Mouse (Mus musculus) embryonic facial prominence, embryonic 11.5 days (tissue): ENCODE measurements at regions not wholly inside any gene's neighbourhood (a gene's known extent, or its start where the extent isn't known, plus 50 kb on each side); places are given as distances from the start of the nearest gene placed in this dataset.

ENCODE experiments used
- ATAC-seq: fragments of 200-750 bp; cut with Nextera tagmentation; replicated peaks from 2 replicates; pipeline ENCODE4 v1.8.0; 2017; ENCODE audit warnings: low read depth; ENCODE audit not compliant: insufficient number of reproducible peaks, low FRiP score, low TSS enrichment
- DNase-seq: peaks from one replicate; pipeline ENCODE4 v3.0.0-alpha.2; 2015; ENCODE audit warnings: low spot score
- H3K27ac ChIP-seq: fragments of 300-500 bp; sonication (generic); replicated peaks from 2 replicates; pipeline ENCODE4 v1.5.1; 2014; ENCODE audit warnings: mild to moderate bottlenecking, low read depth, low read length, control low read depth
- H3K27me3 ChIP-seq: fragments of 300-500 bp; sonication (generic); 2 replicates; pipeline ENCODE4 v1.6.1; 2014; ENCODE audit warnings: mild to moderate bottlenecking, low read length, moderate library complexity, mixed read lengths; ENCODE audit not compliant: control insufficient read depth, insufficient read depth
- H3K36me3 ChIP-seq: fragments of 300-500 bp; sonication (generic); replicated peaks from 2 replicates; pipeline ENCODE4 v1.6.1; 2014; ENCODE audit warnings: low read depth, mild to moderate bottlenecking, low read length, moderate library complexity, mixed read lengths; ENCODE audit not compliant: control insufficient read depth, insufficient read depth
- H3K4me1 ChIP-seq: fragments of 300-500 bp; sonication (generic); 2 replicates; pipeline ENCODE4 v1.6.1; 2014; ENCODE audit warnings: low read length, mixed read lengths; ENCODE audit not compliant: control insufficient read depth, insufficient read depth
- H3K4me2 ChIP-seq: fragments of 300-500 bp; sonication (generic); 2 replicates; pipeline ENCODE4 v1.6.1; 2014; ENCODE audit warnings: low read depth, mild to moderate bottlenecking, control low read depth, low read length, moderate library complexity
- H3K4me3 ChIP-seq: fragments of 300-500 bp; sonication (generic); 2 replicates; pipeline ENCODE4 v1.5.1; 2014; ENCODE audit warnings: low read depth, low read length, control low read depth
- H3K9ac ChIP-seq: fragments of 300-500 bp; sonication (generic); replicated peaks from 2 replicates; pipeline ENCODE4 v1.6.1; 2014; ENCODE audit warnings: mild to moderate bottlenecking, control low read depth, low read length
- H3K9me3 ChIP-seq: fragments of 300-500 bp; sonication (generic); replicated peaks from 2 replicates; pipeline ENCODE4 v1.6.1; 2016; ENCODE audit warnings: mild to moderate bottlenecking, low read length, inconsistent platforms, mixed read lengths; ENCODE audit not compliant: control insufficient read depth
- WGBS: fragments of 180-500 bp; shearing (Covaris S2); extraction: QIAGEN DNeasy Blood & Tissue Kit; methylation state at CpG from one replicate; pipeline ENCODE4 v1.1.7; 2014; 5-methylcytosine and 5-hydroxymethylcytosine counted together

DNA sequence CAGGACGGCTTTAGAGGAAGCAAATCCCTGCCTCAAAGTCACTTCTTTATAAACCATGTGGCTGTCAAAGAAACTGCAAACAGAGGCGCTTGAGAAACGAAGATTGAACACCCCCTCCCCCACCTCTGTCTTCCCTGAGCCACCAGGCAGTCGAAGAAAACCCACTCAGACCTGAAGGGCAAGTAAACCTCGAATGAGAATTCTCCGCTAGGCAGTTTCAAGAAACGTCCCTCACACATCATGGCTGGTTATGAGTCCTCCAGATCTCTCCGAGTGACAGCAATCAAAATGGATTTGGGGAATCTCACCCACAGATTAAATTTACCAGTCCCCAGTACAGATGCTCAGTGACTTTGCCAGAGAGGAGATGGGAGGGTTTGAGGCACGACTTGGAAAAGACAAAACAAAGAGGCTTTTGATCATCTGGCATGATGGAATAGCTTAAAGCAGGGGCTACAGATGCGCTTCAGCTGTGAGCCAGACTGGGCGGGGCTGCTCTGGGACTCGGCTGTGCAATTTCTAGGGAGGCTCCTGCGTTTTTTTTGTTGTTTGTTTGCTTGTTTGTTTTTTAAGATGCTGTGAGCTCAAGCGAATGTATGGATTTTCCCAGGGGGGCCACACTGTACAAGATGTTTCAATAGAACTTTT is 325.1 kb upstream of the Smim15 start:
- H3K27ac ChIP-seq: no peak overlapping the region
- no peaks in the 10 kb centered on the region for H3K27me3 ChIP-seq
- H3K4me2 ChIP-seq: no peak overlapping the region
- no peak overlapping the region for H3K4me3 ChIP-seq
- ATAC-seq (no peak), DNase-seq (peak; percentile 29)
- 26% methylated on average over 14 of the region's 14 CpGs for WGBS
- no peaks in the 10 kb centered on the region for H3K4me1 ChIP-seq
- no peaks in the 10 kb centered on the region for H3K9me3 ChIP-seq
- H3K36me3 ChIP-seq: no peaks in the 10 kb centered on the region
- H3K9ac ChIP-seq: no peak overlapping the region

DNA sequence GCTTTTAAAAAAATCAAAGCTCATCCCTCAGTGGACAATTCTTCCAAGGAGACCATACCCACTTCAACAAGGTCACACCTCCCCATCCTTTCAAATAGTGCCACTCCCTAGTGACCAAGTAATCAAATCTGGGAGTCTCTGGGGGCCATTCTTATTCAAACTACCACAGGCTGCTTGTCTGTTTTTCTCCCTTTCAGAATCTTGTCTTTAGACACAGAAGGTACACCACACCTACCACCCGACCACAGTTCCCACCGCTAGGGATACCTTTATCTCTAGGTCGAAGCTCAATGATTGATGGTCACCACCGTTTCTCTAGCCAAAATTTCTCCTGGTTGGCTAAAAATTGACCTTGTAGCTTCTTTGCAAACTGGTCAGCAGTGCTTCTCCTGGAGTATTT is 328.6 kb upstream of the Smim15 start:
- no peaks in the 10 kb centered on the region for H3K4me1 ChIP-seq
- H3K36me3 ChIP-seq: no peaks in the 10 kb centered on the region
- no peaks in the 10 kb centered on the region for H3K27me3 ChIP-seq
- no peak overlapping the region for H3K27ac ChIP-seq
- no peak overlapping the region for H3K9ac ChIP-seq
- H3K4me2 ChIP-seq: no peak overlapping the region
- 92% methylated on average over 4 of the region's 4 CpGs for WGBS
- H3K9me3 ChIP-seq: no peaks in the 10 kb centered on the region
- DNase-seq (no peak), ATAC-seq (no peak)
- no peak overlapping the region for H3K4me3 ChIP-seq

DNA sequence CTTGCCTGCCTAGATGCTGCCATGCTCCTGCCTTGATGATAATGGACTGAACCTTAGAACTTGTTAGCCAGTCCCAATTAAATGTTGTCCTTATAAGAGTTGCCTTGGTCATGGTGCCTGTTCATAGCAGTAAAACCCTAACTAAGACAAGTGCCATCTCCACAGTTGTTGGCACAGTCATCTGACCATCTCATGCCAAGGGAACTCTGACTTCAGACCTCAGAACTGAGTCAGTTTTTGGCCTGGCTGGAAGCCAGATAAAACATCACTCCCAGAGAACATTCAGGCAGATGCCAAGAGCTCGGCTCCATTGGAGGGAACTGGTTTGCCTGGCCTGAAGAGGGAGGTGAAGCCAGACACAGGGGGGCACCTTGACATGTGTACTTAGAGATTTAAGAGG is 330.2 kb upstream of the Smim15 start:
- H3K36me3 ChIP-seq: no peaks in the 10 kb centered on the region
- WGBS: 83% methylated on average over 1 of the region's 1 CpGs
- no peaks in the 10 kb centered on the region for H3K27me3 ChIP-seq
- no peak for DNase-seq
- no peaks in the 10 kb centered on the region for H3K9me3 ChIP-seq
- ATAC-seq: no peak
- H3K27ac ChIP-seq: no peak overlapping the region
- no peak overlapping the region for H3K4me2 ChIP-seq
- no peak overlapping the region for H3K9ac ChIP-seq
- no peaks in the 10 kb centered on the region for H3K4me1 ChIP-seq
- H3K4me3 ChIP-seq: no peak overlapping the region

DNA sequence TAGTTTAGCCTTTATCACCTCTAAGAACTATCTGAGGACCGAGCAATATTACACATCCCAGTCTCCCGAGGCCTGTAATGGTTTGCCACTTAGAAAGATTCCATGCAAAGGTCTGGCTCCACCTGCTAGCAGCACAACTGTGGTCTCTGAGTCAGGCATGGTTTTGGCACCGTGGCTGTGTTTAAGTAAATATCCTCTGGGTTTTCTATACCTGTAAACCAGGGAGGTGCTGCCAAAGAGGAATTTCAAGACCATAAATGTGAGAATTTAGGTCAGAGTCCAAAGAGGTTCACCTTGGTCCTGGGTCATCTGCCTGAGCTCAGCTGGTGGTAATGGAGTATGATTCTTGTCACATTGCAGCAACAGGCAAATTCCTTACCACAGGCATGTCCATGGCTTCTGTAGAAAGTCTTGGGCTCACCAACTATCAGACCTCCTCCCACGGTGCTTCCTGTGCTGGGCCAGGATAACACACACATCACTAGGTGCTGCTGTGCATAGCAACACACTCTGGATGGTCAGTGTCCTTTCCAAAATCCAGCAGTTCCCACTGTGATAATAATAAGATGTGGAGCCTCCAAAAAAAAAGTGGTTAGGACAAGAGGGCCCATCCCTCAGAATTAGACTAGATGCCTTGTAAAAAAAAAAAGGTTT is 332.8 kb upstream of the Smim15 start:
- no peak overlapping the region for H3K4me3 ChIP-seq
- ATAC-seq (no peak), DNase-seq (no peak)
- no peaks in the 10 kb centered on the region for H3K4me1 ChIP-seq
- H3K27me3 ChIP-seq: no peaks in the 10 kb centered on the region
- H3K4me2 ChIP-seq: no peak overlapping the region
- H3K9me3 ChIP-seq: no peaks in the 10 kb centered on the region
- 80% methylated on average over 4 of the region's 4 CpGs for WGBS
- no peak overlapping the region for H3K9ac ChIP-seq
- H3K27ac ChIP-seq: no peak overlapping the region
- H3K36me3 ChIP-seq: no peaks in the 10 kb centered on the region

DNA sequence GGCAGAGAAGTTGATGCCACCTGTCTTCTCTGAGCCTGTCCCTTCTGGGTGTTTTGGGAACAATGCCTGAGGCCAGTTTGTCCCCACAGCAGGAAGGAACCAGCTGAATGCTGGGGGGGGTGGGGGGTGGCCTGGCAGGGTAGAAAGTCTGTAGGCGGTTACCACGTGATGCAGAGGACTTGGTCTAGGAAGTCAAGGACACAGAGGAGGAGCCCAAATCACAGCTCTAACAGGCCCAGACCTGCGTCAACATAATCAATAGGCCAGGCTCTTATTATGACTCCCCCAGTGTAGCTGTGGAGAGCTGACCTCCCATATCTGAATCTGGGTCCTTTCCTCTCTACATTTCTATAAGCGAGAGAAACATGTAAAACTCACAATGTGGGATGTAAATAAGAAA is 333.9 kb upstream of the Smim15 start:
- ATAC-seq: no peak
- no peak overlapping the region for H3K27ac ChIP-seq

DNA sequence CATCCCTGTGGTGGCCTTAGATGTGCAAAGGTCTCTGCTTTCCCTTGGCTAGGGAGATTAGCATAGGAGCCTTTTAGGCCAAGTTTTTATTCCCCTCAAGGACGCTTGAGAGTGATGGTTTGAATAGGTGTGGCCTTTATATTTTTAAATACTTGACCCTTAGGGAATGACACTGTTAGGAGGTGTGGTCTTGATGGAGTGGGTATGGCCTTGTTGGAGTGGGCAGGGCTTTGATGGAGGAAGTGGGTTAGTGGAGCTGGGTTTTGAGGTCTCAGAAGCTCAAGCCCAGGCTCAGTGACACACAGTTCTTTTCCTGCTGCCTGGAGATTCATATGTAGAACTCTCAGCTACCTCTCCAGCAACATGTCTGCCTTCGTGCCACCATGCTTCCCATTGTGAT is 334.4 kb upstream of the Smim15 start:
- Histone ChIP-seq H3K9ac (no peak overlapping the region), H3K9me3 (no peaks in the 10 kb centered on the region), H3K27me3 (no peaks in the 10 kb centered on the region), H3K4me2 (no peak overlapping the region), H3K4me3 (no peak overlapping the region), H3K4me1 (no peaks in the 10 kb centered on the region), H3K36me3 (no peaks in the 10 kb centered on the region), H3K27ac (no peak overlapping the region)
- DNase-seq (no peak), ATAC-seq (no peak)
- WGBS: 61% methylated on average over 2 of the region's 2 CpGs

More for the DNA sequence above, 333.9 kb upstream of the Smim15 start:
- Histone ChIP-seq H3K4me1 (no peaks in the 10 kb centered on the region), H3K4me3 (no peak overlapping the region), H3K36me3 (no peaks in the 10 kb centered on the region), H3K9ac (no peak overlapping the region), H3K9me3 (no peaks in the 10 kb centered on the region), H3K27me3 (no peaks in the 10 kb centered on the region), H3K4me2 (no peak overlapping the region)
- DNase-seq: no peak
- 84% methylated on average over 4 of the region's 4 CpGs for WGBS

DNA sequence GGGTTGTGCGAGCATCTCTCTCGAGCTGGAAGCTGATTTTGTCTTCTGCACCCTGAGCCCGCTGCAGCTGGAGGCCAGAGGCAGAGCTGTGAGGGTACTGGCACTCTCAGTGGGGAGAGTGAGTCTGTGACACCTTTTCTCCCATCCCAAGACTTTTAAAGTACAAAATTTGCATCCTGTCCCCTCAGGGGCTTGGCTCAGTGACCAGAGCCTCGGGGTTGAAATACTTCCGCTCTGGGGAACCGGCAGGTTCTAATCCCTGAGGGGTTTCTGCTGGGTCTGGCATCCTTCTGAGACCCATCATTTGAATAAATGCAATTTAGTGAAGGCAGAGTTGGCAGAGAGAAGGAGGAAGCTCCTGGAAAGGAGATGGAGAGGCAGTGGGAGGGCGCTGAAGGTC is 340.5 kb upstream of the Smim15 start:
- H3K9ac ChIP-seq: no peak overlapping the region
- no peaks in the 10 kb centered on the region for H3K4me1 ChIP-seq
- WGBS: 52% methylated on average over 7 of the region's 7 CpGs
- no peaks in the 10 kb centered on the region for H3K27me3 ChIP-seq
- H3K9me3 ChIP-seq: no peaks in the 10 kb centered on the region
- H3K4me2 ChIP-seq: no peak overlapping the region
- H3K36me3 ChIP-seq: no peaks in the 10 kb centered on the region
- no peak for DNase-seq
- H3K4me3 ChIP-seq: no peak overlapping the region
- no peak overlapping the region for H3K27ac ChIP-seq
- ATAC-seq: no peak

DNA sequence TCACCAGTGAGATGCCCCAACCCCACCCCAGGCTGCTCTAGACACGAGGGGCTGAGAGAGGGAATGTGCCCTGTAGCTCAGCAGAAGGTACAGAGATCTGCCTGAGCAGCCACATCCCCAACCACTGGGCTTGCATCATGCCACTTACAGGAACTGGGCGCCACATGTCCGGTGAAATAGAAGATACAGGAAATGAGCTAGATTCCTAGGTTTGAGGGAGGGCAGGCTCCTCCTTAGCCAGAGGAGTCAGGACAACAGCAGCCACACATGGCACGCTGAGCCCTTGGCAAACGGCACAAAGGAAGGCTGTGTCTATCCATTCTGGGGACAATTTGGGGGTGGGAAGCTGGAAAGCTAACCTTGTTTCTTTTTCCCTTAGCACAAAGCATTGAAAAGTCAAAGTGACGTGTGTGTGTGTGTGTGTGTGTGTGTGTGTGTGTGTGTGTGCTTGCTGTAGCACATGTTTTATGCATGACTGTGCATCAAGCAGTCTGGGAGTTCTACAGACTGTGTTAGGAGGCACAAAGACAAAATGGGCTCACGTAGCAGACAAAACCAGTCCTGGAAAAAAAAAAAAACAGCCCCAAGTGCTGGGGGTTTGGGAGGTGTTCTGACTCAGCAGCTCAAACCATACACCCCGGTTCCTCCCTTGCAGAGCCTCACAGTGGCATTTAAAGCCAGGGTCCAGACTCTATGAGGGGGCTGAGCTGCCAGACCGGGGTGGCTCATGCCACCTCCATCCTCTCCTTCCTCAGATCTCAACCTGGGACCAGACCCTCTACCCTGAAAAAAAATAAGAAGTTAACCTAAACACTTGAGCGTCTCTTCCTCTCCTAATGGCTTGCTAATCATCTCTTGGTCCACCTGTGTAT is 343.7 kb upstream of the Smim15 start:
- no peak overlapping the region for H3K9ac ChIP-seq
- 39% methylated on average over 10 of the region's 10 CpGs for WGBS
- H3K9me3 ChIP-seq: no peaks in the 10 kb centered on the region
- no peak overlapping the region for H3K27ac ChIP-seq
- DNase-seq: peak; percentile 29
- peak; percentile 52 for ATAC-seq
- H3K36me3 ChIP-seq: no peaks in the 10 kb centered on the region
- H3K27me3 ChIP-seq: no peaks in the 10 kb centered on the region
- no peak overlapping the region for H3K4me3 ChIP-seq
- no peaks in the 10 kb centered on the region for H3K4me1 ChIP-seq
- no peak overlapping the region for H3K4me2 ChIP-seq
